Mouse (Mus musculus) kidney, adult 18-20 months (tissue): ENCODE measurements around the gene Cabp4.

Experiments used
- DNase-seq: peaks from one replicate; pipeline ENCODE4 v3.0.0; 2021

Gene Cabp4

GRCm38 (mm10) chr19:4100718-4101261 is 43.0 kb downstream of the Cabp4 start:
- DNase-seq = no peak

DNA sequence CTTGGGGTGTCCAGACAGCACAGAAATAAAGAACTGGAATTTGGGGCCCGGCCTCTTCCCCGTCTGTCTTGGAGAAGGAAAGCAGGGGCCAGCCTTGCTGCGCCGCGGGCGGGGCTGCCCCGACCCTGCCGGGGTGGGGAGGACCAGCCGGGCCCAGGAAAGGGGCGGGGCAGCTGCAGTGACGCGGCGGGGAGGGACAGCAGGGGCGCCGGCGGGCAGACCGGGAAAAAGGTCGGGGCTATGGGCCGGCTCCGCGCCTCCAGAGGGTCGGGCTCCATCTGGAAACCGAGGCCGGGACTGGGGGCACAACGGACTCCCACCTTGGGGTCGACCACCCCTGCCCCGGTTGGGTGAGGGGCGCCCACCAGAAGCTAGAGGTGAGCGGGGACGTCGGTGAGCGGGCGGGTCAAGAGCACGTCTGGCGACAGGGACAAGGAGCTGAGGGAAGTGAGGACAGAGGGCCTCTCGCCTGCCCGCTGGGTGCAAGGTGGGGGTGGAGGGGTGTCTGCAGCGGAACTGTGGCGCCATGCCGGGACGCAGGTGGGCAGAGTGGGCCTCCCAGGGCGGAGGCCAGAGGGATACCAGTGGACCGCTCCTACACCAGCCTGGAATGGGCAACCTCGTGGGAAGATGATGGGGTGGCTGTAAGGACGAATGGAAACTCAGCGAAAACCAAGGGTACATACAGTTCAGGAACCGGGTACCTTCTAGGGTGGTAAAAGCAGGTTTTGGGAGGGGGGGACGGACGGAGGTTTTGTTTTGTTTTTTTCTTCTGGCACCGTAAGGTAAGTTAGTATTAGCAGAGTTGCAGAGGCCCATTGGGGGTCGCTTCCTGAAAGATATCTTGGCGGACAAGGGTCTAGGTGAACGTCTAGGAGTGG is 43.8 kb downstream of the Cabp4 start, which contains the start of gene Pitpnm1:
Pitpnm1 (plus strand) TSS at position 162 of the 881 bp plus-strand sequence.
- DNase-seq = peak; percentile 83

- DNase-seq = peak; percentile 96
Measured at GRCm38 (mm10) chr19:4099056-4099455, 44.8 kb downstream of the Cabp4 start.

GRCm38 (mm10) chr19:4098426-4098825 is 45.4 kb downstream of the Cabp4 start:
- no peak for DNase-seq

- DNase-seq = no peak
Measured at GRCm38 (mm10) chr19:4097441-4097825, 46.4 kb downstream of the Cabp4 start.

GRCm38 (mm10) chr19:4096642-4097440 is 47.0 kb downstream of the Cabp4 start, which contains the start of gene Cdk2ap2:
Gene Cdk2ap2, plus strand, starts transcription at chr19:4097182.
- DNase-seq = peak; percentile 100

DNA sequence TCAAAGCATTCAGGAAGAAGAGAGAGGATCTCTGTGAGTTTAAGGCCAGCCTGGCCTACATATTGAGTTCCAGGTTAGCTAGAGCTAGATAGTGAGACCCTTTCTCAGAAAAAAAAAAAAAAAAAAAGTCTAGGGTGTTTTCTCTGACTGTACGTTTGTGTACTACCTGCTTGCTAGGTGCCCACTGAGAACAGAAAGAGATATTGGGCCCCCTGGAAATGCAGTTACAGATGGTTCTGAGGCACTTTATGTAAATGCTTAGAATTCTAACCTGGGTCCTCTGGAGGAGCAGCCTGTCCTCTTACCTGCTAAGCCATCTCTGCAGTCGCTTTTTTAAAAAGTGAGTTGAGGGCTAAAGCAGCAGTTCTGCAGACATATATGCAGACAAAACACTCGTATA is 48.0 kb downstream of the Cabp4 start:
- no peak for DNase-seq

DNA sequence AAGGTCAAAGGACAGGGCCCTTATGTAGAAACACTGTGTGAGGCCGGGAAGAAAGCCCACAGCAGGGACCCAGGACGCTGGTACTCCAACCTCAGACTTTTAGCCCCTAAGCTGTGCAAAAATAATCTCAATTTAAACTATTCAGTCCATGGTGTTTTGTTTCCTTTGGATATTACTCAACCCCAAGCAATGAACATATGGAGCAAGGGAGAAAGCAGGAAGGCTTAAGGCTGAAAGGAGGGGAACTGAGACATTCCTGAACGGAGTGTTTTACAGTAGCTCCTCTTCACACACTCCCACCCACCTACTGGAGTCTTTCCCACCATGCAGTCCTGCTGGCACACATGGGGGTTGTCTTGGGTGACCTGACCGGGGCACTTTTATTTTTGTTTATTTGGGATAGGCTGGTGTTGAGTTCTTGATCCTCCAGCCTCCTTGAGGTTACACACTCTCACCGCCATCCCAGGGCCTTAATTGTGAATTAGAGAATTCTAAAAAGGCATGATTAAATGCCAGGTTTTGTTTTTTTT is 49.0 kb downstream of the Cabp4 start:
- DNase-seq = no peak

DNA sequence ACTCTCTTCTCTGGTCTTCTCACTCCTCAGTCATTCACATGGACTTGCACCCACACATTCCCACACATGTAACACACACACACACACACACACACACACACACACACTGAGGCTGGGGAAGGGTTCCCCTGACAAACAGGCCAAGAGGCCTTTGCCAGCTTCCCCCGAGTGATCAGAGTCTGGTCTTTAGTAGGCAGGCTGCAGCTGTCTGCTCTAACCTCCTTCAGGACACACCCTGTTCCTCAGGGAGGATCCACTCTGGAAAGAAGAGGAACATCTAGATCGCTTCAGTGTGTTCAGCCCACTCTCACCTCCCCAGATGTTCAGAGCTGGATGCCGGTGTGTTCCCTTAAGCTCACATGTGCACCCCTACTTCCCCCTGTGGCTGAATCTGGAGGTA is 49.5 kb downstream of the Cabp4 start:
- no peak for DNase-seq

GRCm38 (mm10) chr19:4093772-4094171 is 50.1 kb downstream of the Cabp4 start:
- DNase-seq = no peak

GRCm38 (mm10) chr19:4092750-4093149 is 51.1 kb downstream of the Cabp4 start:
- DNase-seq = no peak

DNA sequence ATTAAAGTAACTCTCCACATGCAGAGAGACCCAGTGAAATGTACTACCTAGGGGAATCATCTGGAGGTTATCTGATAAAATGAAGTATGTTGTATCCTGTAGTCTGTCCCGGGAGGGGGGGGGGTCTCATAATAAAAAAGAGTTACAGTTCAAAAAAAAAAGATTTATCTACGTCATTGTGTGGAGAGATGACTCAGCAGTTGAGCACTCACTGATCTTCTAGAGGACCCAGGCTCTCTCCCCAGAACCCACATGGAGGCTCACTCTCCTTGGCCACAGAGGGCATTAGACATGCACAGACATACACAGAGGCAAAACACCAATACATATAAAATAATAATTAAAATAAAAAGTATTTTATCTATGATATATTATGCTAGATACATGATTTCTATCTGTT is 52.5 kb downstream of the Cabp4 start:
- no peak for DNase-seq

GRCm38 (mm10) chr19:4090446-4090845 is 53.4 kb downstream of the Cabp4 start:
- DNase-seq = no peak

DNA sequence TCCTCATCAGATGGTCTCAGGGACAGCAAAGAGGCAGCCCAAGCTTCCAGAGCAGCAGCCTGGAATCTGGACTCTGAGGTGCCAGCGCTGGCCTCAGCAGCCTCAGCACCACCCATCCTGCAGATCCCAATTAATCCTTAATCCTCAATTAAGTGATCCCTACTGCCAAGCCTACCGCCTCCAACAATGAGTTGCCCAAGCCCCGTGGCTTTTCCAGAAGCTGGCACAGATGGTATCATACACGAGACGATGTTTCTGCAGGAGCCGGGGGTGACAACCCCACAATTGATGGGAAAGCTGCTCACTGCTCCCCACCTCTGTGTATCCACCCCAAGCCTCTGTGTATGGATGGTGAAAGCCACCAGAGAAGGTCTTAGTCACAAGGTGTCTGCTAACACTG is 54.7 kb downstream of the Cabp4 start:
- no peak for DNase-seq

DNA sequence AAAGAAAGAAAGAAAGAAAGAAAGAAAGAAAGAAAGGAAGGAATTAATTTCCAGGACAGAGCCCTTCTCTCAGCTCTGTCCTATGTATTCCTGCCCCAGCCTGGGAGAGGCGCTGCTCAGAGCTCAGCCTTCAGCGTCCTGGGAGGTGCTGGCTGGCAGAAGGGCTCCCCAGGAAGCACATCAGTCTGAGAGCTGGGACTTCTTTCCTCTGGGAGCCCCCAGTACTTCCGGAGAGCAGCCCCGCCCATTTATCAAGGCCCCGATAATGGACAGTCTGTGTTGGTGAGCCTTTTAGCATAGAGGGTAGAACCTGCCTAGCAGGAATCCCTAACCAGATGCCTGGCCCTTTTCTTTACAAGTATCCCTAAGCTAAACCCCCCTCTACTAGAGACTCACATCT is 55.7 kb downstream of the Cabp4 start:
- DNase-seq = no peak

DNA sequence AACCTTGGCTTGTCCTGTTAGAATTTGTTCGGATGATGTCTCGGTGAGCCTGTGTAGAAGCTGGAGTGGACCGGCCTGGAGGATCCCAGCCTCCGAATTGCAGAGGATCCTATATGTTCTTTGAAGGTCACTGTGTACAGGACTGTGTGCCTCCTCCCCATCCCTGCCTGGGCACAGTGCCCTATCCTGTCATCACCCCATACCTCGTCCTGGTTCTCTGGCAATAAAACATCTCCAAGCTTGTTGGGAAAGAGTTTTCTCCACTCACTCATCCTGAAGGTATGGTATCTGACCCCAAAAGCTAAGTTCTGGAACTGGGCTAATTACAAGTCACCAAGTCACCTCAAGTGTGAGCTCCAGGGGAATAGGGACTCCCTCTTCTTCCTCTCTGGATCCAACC is 56.7 kb downstream of the Cabp4 start:
- no peak for DNase-seq

- no peak for DNase-seq
Measured at GRCm38 (mm10) chr19:4086156-4086555, 57.7 kb downstream of the Cabp4 start.
